Mouse (Mus musculus) MEL-GATA-1-ER (cell line): ENCODE results near the gene Zfp618.

Source experiments
- DNase-seq: peaks from one replicate; pipeline ENCODE4 v3.0.0-alpha.2; 2012; ENCODE audit warnings: low read depth; ENCODE audit errors: extremely low read depth

Gene Zfp618

DNA sequence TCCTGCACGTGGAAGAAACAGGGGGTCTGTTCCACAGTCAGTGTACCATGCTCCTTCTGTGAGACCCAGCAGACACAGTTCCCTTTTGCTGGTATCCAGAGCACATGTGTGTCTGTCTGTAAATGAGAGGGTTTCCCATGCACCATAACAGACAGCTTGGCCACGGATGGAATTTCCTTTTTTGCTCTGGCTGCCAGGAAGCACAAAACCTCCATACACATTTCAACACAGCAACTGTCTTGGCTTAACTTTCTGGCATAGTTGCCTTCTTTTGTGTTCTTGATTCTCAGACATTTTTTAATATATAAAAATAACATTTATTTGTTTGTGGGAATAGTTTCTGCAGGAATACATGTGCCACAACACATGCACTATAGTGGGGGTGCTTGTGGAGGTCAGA is 190.2 kb downstream of the Zfp618 start:
- no peak for DNase-seq

DNA sequence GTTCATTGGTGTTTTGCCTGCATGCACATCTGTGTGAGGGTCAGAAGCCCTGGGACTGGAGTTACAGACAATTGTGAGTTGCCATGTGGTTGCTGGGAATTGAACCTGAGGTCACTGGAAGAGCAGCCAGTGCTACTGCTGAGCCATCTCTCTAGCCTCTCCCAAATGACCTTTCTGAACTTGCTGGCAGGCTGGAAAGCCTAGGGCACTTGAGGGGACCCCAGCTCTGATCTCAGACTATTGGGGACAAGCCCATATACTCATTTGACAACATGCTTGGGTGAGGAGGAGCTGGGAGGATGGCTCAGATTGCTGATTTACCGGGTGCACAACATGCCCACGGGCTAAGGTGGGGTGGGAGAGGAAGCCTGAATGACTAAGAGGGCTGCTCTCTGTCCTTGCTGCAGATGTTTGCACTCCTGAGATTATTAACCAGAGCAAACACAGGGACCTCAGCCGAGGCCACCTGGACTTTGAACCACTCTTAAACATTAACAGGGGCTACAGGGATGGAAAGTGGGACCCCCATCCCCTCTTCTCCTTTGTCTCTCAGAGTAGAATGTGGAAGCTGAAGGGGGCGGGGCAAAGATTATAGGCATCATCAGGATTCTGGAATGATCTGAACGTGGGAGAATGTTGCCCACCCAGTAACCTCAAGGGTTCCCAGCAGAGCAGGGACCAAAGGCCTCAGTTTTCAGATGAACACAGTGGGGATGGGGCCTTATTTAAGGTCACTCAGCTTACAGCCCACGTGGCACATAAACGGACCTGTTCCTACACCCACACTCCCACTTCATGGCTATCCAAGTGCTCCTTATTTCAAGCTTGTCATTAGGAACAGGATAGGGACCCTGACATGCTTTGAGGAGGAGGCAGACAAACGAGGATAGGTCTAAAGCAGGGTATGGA is 191.6 kb downstream of the Zfp618 start:
- no peak for DNase-seq

DNA sequence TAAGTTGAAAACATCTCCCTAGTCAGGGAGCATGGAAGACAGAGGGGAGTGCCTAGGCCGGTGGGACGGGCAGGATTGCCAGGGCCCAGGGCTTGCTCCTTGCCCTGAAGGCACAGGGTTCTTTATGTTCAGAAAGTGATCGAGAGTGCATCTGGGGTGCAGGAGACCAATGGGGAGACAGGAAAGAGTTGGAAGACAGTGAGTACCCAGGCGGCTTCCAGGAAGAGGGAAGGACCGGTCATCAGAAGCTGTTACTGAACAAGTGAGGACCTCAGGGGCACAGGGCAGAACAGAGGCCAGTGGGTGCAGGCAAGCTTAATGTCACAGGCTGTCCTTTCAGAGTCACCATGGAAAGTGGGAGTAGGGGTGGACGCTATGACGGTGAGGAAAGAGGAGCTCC is 192.8 kb downstream of the Zfp618 start:
- no peak for DNase-seq

DNA sequence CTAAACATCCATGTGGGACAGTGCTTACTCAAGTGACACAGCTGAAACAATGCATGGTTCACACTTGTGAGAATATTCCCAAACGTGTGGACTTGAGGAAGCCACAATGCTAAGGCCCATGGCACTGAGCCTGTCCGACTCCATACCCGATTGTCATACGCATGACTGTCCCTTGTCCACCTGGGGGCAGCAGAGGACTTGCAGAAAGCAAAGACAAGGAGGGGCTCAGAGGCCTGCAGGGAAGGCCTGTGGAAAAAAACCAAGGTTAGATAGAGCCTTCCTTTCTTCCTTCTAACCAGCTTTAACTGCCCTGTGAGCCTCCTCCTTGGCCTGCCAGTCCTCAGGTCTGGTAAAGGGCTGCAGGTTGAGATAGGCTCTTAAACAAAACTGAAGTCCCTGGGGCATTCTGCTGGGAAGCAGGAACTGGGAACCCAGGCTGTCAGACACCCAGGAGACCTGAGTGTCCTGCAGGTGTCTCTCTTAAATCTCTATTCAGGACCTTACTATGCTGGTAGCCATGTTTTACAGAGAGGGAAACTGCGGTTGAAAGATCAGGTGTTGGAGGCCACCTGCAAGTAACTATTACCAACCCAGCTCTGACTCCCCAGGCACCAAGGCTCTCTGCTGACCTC is 193.7 kb downstream of the Zfp618 start:
- DNase-seq, result no peak

DNA sequence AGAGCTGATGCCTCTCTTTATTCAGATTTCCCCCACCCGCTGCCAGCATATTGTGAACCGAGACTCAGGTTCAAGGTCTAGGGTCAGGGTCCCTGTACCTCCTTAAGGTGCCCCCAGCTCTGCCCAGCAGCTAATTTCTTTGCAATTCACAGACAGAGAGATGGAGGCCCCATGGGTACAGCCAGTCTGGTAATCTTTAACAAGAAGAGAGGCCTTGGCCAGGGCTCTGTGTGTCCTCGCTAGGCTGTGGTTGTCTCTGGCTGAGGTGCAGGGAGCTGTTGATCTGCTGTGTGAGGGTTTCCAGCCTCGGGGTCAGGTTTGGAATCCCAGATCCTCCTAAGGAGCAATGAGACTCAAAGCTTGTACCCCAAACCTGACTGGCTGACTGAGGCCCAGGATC is 200.3 kb downstream of the Zfp618 start:
- DNase-seq, result no peak

DNA sequence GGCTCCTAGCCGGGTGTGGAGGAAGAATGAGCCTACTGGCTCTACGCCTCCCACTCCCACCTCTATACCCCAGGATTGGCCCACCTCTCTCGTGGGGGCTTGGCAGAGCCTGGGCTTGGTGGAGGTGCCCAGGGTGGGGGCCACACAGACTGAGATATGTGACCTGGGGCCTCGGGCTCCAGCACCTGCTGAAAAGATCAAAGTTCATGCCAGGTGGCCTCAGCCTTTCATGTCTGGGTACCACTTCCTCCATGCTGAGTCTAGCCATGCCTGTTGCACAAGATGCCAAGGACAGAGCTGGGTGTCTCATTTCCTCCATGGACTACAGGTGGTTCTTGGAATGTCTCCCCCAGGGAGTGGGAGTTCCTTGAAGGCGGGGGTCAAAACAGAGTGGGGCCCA is 200.9 kb downstream of the Zfp618 start:
- DNase-seq, result no peak

DNA sequence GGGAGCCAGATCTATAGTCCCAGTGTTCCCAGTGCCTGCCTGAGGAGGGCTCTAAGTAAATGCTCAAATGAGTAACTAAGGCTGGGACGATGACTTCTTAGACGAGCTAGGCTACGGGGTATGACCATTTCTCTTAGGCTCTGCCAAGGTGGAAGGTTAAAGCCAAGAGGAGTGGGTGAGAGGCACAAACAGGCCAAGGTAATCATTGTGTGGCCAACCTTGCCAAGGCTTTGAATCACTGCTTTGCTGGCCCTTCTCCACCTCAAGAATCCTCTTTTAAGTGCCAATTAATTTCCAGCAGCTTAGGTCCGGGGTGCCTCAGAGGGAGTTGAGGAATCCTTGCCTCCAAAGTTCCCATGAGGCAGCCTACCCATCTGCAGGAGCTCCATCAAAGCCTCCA is 204.7 kb downstream of the Zfp618 start:
- no peak for DNase-seq

DNA sequence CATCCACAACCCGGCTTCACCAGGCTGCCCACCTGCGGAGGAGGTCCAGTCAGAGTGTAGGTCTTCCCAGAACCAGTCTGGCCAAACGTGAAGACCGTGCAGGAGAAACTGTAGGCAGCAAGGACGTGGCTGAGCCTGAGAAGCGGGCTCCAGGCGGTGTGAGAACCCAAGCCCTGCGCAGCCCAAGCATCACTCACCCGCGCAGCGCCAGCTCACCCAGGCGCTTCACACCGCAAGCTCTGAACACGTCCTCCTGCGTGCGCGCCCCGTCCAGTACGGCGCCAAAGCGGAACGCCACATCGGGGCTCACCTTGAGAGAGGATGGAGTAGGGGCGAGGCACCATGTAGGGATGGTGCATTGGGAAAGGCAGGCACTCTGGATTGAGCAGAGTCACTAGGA is 205.7 kb downstream of the Zfp618 start:
- DNase-seq, result no peak

DNA sequence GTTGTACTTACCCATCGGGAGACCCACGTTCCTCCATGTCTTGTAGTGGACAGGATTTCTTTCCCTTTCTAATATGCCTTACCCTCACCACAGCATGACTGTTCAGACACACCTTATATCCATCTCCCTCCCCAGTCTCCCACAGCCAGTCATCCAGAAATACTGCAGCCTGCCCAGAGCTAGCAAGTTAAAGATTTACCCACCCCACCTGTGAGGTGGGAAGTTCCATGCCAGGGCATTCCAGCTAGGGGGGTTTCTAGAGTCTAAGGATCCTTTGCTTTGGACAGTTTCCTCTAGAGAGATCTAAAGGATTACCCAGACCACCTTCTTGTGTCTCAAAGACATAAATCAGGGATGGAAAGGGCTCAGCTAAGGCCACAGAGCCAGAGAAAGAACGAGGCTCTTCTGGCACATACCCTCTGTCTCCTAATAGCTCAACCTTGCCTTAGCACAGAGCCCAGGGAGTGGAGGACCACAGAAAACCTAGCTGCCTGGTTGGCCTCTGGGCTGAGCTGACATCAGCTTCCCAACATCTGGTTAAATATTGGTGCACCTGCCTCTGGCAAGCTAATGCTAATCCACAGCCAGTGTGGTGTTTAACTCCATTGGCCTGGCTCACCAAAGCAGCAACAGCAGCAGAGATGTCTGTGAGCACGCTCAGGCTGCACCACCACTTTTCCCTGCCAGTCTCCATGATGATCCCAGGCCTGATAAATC is 206.8 kb downstream of the Zfp618 start, which contains the start of gene Kif12:
Gene Kif12, minus strand, starts transcription at position 163 of the 717 bp plus-strand sequence.
- DNase-seq, result no peak

DNA sequence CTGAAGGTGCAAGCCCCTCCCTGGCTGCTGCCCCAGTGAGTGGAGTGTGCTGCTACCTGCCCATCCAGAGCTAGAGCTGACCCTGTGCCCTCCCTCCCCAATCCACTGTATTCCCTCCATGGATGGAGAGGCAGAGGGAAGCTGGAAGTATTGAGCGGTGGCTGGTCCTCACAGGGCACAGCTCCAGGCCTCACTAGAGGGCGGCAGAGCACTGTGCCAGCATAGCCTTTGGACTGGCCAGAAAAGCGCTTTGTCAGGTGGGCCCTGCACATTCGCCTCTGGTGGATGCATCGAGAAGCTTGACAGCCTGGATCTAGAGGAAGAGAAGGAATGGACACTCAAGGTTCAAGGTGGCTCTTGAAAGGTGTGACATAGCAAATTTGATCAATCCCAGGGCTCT is 216.2 kb downstream of the Zfp618 start:
- no peak for DNase-seq

DNA sequence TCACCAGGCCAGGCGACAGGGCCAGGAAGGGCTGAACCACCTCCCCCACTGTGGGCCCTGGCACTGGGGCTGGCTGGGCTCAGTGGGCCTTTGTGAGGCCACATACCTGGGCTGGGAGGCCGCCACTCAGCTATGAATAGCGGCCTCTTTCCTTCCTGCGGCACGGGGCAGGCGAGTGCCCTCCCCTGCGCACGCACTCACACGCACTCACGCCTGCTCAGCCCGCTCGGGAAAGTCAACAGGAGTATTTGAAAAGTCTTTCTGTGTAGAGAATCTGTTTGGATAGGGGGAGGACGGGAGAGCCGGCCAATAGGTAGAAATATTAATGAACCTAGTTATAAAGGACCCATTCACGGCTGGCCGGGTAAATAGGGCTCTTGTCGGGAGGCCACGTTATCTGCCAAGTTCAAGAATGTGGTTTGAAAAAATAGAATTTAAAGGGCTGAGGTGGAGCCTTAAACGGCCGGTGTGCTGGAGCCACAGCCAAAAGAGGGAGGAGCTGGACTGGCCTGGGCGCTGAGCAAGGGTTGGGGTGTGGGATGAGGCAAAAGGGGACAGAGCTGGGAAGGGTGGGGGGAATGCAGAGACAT is 221.0 kb downstream of the Zfp618 start:
- no peak for DNase-seq
